Mouse (Mus musculus): ENCODE data around the gene Sqor.

Gene Sqor

DNA sequence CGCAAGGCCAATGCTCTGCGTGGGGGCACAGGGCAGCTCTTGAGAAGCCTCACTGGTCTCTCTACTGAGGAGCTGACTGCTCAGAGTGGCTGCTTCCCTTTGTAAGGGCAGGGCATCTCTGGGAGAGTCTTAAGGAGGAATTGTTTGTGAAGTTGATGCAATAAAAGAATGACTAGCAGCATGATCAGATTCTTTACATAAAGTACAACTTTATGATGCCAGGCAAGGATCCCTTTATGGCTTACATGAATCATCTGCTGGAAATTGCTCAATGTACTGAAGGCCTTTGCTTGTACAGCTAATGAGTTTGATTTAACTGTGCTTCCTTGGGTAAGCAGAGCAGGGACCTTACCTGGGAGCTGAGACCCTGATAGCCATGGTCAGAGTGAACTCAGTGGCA lies 18.7 kb downstream of the Sqor start:
- DNase-seq (ENCODE audit: low read depth, low spot score), result no peak

DNA sequence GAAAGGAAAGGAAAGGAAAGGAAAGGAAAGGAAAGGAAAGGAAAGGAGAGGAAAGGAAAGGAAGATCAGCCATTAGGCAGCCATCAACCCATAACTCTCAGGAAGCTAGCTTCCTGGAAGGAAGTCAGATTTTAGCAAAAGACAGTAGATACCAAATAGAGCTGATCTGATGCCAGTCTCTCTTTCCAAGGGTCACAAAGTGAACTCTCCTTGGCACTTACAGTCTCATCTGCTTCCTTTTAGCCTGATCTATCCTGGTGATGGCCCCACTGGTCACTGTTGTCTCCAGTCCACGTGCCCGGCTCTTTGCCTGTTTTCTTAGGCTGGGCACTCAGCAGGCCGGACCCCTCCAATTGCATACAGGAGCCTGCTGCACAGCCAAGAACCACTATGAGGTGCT lies 19.7 kb downstream of the Sqor start:
- DNase-seq (ENCODE audit: low read depth, low spot score), result no peak

DNA sequence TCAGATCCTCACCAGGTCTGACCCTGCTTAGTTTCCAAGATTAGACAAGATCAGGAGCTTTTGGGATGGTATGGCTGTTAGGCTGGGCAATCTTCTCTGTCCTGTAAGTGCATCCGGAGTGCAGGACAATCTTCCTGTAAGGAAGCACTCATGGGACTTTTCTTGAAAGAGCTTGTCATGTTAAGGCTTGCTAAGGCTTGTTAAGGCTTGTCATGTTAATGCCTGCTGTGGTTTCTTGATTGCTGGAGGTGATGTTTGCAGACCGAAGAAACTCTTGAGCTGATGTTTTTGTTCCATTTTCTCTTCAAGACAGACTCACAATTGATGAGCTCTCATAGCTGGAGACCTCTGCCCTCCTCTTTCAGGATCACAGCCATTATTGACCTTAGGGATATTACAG lies 21.1 kb downstream of the Sqor start:
- DNase-seq (ENCODE audit: low read depth, low spot score), result no peak

DNA sequence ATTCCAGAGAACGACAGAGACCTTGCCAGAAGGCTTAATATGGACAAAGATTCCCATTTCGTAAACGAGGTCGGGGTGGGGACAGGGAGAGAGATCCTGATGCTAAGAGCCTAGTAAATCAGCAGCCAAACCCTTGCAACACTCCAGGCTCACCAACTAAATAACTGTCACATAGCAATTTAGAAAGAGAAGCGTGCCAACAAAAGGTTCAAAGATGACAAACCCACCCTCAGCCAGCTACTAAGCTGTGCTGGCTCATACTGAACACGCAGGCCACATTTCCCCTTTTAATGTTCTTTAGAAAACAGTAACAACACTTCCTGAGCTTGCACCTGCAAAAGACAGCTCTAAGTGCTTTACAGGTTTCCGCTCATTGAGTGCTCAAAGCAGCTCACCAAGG lies 24.3 kb downstream of the Sqor start:
- no peak for DNase-seq (ENCODE audit: low read depth, low spot score)

DNA sequence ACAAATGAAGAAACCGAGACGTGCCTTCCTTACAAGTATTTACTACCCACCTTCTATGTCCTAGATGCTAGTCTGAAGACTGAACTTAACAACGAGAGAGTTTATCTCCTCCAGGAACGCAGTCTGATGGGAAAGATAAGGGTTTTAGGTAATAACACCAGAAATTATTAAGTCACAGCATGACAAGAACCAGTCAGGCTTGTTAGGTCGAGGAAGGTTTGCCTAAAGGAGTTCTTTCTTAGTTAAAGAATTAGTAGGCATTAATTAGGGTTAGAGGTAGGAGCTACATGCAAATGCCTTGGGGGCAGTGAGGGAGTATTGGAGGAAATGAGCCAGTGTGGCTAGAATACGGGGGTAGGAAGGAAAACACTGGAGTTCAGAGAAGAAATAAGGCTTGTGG lies 24.7 kb downstream of the Sqor start:
- no peak for DNase-seq (ENCODE audit: low read depth, low spot score)

DNA sequence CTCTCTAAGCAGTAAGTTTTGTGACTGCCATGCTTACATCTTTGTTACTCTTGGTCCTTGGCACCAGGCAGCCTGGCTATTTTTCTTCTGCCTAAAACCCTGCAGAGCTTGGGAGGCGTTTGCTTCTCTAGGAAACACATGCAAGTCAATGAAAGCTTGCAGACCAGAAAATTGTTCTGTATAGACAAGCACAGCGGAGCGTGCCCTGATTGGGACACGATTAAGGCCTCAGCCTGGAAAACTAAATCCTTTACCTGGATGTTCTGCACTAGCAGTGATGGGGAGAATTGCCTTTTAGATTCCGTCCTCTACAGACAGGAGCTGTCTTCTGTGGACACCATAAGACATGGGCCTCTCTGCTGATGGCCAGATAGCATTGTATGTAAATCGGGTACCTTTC lies 39.4 kb downstream of the Sqor start:
- no peak for DNase-seq (ENCODE audit: low read depth, low spot score)

DNA sequence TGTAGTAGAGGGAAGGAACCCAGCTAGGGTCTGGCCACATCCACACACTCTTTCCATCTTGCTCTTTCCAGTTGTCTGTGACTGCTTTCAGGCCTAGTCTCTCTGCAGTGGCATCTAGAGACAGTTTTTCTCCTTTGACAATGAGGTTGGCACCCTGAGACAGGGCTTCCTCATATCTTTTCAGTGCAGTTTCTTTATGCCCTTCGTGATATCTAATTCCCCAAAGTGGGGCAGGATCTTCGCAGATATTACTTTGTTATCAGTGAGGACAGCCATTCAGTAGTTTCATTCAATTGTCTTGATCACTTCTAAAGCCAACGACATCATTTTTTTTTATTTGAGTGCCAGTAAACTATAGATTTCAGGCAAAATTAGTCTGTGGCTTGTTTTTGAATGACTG lies 41.0 kb downstream of the Sqor start:
- no peak for DNase-seq (ENCODE audit: low read depth, low spot score)

DNA sequence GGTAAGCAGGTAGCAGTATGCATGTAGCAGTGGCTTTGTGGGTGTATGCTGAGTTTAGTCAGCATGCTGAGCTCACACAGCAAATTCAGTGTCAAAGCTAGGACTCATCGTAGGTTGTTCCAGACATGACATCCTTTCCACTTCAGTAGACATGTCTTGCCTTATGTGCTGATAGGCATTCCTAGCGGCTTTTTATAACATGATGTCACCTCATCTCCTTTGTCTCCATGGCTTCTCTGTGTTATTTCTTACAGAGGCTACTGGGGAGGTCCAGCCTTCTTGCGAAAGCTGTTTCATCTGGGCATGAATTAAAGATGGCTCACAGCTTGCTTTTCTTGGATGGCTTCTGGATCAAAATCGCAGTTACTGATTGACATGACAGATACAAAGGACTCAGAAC lies 44.0 kb downstream of the Sqor start:
- no peak for DNase-seq (ENCODE audit: low read depth, low spot score)

DNA sequence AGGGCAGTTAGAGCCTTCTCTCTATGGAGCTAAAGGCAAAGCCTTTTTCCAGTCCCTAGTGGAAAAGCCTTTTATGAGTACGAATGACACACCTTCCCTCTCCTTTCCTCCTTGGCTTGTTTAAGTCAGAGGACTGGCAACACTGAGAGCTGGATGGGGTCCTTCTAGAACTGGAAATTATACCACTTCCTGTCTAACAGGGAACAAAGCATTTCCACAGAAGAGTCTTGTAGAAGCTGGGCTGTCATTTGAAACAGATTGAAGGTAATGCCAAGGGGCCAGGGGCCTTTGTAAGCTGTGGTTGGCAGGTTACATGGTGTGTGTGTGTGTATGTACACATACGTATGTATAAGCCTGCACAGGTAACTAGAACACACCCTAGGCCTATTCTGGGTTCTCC lies 51.9 kb downstream of the Sqor start:
- no peak for DNase-seq (ENCODE audit: low read depth, low spot score)

DNA sequence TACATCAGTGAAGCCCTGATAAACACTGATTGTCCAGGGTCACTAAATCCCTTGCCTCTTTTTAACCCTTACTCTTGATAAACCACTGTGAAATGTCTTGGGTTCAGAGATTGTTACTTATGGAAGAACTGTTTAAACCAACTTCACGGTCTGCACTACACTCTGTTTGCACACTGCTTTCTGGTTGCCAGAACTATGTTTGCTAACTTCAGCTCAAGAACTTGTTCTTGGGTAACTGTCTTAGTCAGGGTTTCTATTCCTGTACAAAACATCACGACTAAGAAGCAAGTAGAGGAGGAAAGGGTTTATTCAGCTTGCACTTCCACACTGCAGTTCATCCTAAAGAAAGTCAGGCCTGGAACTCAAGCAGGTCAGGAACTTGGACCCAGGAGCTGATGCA lies 56.2 kb downstream of the Sqor start:
- DNase-seq (ENCODE audit: low read depth, low spot score), result no peak

DNA sequence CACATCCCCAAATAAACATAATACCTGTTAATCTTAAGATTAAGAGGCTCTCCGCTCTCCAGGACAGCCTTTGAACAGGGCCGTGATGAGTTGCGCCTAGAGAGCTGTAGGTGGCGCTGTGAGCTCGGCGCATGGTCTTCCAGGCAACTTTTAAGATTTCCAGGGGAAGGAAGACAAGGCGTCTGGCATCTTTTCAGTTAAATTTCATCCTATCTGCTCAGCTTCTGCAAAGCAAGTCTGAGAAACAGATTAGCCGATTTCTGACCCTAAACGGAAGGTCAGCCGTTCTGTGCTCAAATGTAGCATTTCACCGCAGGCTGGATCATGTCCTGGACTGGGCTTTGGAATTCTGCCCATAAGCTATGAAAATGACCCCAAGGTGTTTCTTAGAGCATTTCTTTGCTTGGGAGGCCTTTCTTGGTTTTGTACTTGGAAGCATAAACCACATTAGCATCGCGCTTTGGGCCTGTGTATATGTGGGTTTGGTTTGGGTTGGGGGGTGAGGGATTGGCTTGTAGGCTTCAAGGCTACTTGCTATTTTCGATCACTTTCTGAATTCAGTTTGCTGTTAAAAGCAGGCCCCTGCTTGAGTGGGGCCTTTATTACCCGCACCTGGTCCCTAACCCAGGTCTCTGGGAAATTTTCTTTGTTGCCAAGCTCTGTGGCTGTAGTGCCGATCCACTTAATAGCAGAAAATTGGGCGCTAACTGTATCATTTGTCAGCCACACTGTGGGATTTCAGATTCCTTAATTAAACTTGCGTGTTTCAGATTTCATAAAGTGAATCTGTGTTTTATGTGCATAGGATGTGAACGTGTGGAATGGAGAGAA lies 60.6 kb downstream of the Sqor start:
- DNase-seq (ENCODE audit: low read depth, low spot score), result peak; percentile 48

DNA sequence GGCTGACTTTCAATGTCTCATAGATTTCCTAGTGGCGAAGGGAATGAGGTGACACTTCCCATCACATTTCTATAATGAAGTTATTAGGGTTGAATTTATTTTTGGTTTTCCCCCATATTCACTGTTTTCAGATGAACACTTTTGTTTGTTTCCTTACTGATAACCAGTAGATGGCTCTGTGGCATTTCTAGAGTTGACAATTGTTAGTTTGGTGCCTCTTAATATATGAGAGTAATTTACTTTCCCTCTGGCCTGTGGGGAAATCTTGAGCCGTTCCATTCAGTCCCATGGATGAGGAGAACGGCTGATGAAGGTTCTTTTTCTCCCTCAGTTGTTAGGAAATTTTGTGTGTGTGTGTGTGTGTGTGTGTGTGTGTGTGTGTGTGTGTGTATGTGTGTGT lies 61.3 kb downstream of the Sqor start:
- DNase-seq (ENCODE audit: low read depth, low spot score), result no peak

DNA sequence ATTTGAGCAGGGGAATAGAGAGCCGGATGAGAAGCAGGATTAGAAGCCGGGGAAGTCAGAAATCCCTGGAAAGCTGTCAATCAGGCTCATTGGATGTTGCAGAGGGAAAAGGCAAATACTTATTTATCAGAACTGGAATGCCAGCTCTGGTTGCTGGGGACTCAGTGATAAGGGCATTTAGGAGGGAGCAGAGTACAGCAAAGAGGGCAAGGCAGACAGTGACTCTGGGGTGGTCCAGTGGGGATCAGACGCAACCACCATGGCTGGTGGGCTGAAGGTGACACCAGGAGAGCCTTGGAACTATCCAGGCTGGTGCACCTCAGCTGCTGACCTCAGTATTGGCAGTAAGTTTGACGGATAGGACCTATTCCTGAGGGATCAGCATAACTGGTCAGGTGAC lies 89.6 kb downstream of the Sqor start:
- no peak for DNase-seq (ENCODE audit: low read depth, low spot score)

DNA sequence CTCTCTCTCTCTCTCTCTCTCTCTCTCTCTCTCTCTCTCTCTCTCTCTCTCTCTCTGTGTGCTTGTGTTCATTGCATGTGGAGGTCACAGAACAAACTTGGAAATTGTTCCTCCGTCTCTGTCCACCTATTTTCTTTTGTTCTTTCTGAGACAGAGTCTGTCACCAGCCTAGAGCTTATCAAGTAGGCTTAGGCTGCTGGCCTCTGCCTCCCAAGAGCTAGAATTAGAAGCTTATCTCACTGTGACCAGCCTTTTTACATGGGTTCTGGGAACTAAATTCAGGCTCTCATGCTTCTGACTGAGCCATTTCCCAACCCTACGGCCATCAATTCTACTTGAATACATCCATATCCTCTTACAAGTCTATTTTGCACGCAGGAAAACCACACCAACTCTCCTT lies 90.3 kb downstream of the Sqor start:
- DNase-seq (ENCODE audit: low read depth, low spot score), result no peak

Measured in forelimb bud, embryonic 11.5 days (tissue).